Mouse (Mus musculus) CD4-positive naive resting alpha-beta T cell, adult 57 days (primary cell): Measurements from ENCODE around the gene Lgals7. TPM values are rescaled to one million over a fixed set of nuclear protein-coding genes. Genes with fewer than 3 reads are reported as not detected.

ENCODE experiments used
- total RNA-seq: library from RNA; stranded (reverse); gene quantifications from one replicate; pipeline ENCODE4 v1.2.4, GENCODE M21; 2023

Gene Lgals7
- not detected for total RNA-seq

GRCm38 (mm10) chr7:28863540-28863939 lies at the start of gene Lgals7:
Lgals7 (plus strand) TSS chr7:28863853.

GRCm38 (mm10) chr7:28824941-28825685 lies 38.5 kb upstream of the Lgals7 start, which contains the start of gene Ech1:
Ech1 (plus strand) TSS chr7:28825217.

GRCm38 (mm10) chr7:28833723-28834347 lies 29.8 kb upstream of the Lgals7 start, which contains the start of gene Lgals4:
Lgals4 (plus strand) TSS chr7:28833854.

GRCm38 (mm10) chr7:28881199-28881598 lies 17.5 kb downstream of the Lgals7 start, which contains the start of gene Capn12:
Capn12 (plus strand) TSS chr7:28881422.

Other genes with a start within 250 kb of the Lgals7 start
- gene Acp7, start 232.5 kb upstream of the Lgals7 start, total RNA-seq = not detected
- 2.8 TPM for gene Fbxo27, start 171.0 kb upstream of the Lgals7 start, total RNA-seq
- 34.4 TPM for gene Fbxo17, start 147.0 kb upstream of the Lgals7 start, total RNA-seq
- 24.0 TPM for gene Mrps12, start 122.0 kb upstream of the Lgals7 start, total RNA-seq
- 22.5 TPM for gene Sars2, start 121.9 kb upstream of the Lgals7 start, total RNA-seq
- 1.3 TPM for gene Ccer2, start 107.7 kb upstream of the Lgals7 start, total RNA-seq
- 69.1 TPM for gene Sirt2, start 97.1 kb upstream of the Lgals7 start, total RNA-seq
- 58.4 TPM for gene Nfkbib, start 96.3 kb upstream of the Lgals7 start, total RNA-seq
- gene Rinl, start 74.9 kb upstream of the Lgals7 start, total RNA-seq = 124 TPM
- 651 TPM for gene Hnrnpl, start 55.3 kb upstream of the Lgals7 start, total RNA-seq
- gene Ech1, start 38.6 kb upstream of the Lgals7 start, total RNA-seq = 57.6 TPM
- gene Lgals4, start 30.0 kb upstream of the Lgals7 start, total RNA-seq = 11.4 TPM
- gene Capn12, start 17.6 kb downstream of the Lgals7 start, total RNA-seq = not detected
- gene Actn4, start 98.5 kb downstream of the Lgals7 start, total RNA-seq = 172 TPM
- gene Eif3k, start 118.0 kb downstream of the Lgals7 start, total RNA-seq = 306 TPM
- gene Map4k1, start 118.2 kb downstream of the Lgals7 start, total RNA-seq = 83.2 TPM